Mouse (Mus musculus): Measurements from ENCODE around the gene Acvr1b.

DNA sequence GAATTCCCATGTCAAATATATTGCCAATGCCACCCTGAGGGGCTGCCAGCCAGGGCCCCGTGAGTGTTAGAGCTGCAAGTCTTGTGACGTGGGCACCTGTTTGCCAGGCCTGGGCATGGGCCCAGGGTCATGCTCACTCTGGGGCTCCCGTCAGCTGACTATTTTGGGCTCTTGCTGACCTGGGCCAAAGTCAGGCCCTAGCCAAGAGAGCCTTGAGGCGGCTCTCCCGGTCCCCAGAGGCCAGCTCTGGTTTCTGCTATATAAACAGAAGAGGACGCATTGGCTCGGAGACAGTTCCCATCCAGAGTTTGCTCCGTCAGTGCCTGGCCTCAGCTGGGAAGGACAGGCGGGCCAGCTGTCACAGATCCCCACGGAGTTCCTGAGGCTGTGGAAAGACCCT, 86.5 kb downstream of the Acvr1b start:
- TF ChIP-seq CTCF (IDR thresholded peaks at IDR 0.05; ENCODE audit: borderline replicate concordance, insufficient read depth, low read depth, low read length) (no peak), POLR2A (IDR thresholded peaks at IDR 0.05; ENCODE audit: borderline replicate concordance, insufficient read depth, low read length) (no peak)
